Mouse (Mus musculus) liver, adult 2 months (tissue): ENCODE measurements around the gene Zmym4.

Experiments used
- CTCF ChIP-seq: fragments of 200-500 bp; IDR thresholded peaks from 2 replicates; pipeline ENCODE4 v1.5.1; 2011; ENCODE audit warnings: low read depth, low read length, control low read depth
- POLR2A ChIP-seq: fragments of 200-500 bp; IDR thresholded peaks from 2 replicates; pipeline ENCODE4 v1.6.1; 2011; ENCODE audit warnings: low read length, control low read depth; ENCODE audit not compliant: insufficient read depth; ENCODE audit errors: extremely low read depth

DNA sequence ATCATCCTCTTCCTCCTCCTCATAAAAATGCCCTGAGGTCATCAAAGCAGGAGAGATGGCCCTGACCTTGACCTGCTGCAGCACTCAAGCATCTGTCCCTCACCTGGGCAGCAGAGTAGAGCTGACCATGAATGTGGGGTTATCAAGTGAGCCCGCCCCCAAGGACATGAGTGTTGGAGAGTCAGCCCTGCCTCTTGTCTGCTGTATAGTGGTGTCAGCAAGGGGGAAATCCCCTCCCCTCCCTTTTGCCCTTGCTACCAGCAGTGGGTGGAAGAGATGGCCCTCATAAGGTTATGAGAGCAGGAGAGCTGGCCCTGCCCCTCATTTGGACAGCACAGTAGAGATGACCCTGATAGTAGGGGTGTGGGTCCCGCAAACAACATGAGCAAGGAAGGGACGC is 10.5 kb downstream of the Zmym4 start:
- TF ChIP-seq CTCF: no peak
- TF ChIP-seq POLR2A: no peak
